Mouse (Mus musculus): ENCODE measurements around the gene Oscp1. TPM values are rescaled to one million over a fixed set of nuclear protein-coding genes. Genes with fewer than 3 reads are reported as not detected.
A peak's percentile ranks its signal among the peaks of the same experiment; 100 is the strongest.
"Not testable (repeated sequence)": the region's sequence is repeated elsewhere in the genome, so short reads cannot be mapped to it uniquely, and the experiment has no call there.

The Oscp1 gene
- total RNA-seq, 2 experiments from 2014 or later: 1.2 to 2.0 TPM

GRCm38 (mm10) chr4:126077833-126078232 lies 19.5 kb downstream of the Oscp1 start:
- intact Hi-C loops (cut with DNase I; ENCODE audit: low total_unique reads): no loop called here
- no peak for DNase-seq

DNA sequence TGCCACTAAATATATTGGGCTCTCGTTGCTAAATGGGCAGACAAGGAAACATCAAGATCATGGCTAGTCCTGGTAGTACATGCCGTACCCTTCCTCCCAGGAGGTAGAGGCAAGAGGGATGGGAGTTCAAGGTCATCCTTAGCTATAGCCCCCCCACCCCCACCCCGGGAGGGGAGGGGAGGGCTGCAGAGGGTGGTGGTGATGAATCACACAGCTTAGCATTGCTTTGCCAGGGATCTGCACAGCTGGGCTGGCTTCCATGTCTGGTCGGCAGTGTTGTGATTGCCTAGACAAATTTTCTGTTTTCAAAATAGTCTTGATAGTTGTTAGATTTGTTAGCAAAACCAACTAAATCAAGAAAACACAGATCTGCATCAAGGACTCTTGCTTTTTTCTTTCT lies 20.9 kb downstream of the Oscp1 start:
- intact Hi-C loops (cut with DNase I; ENCODE audit: low total_unique reads): no loop called here
- peak; percentile 44 for DNase-seq

GRCm38 (mm10) chr4:126081601-126082000 lies 23.2 kb downstream of the Oscp1 start:
- intact Hi-C loops (cut with DNase I; ENCODE audit: low total_unique reads): loop anchor here (5.0 kb wide), 1 partner anchor 36 kb away; no protein-coding TSS in a partner anchor
- no peak for DNase-seq

- intact Hi-C loops (cut with DNase I; ENCODE audit: low total_unique reads): loop anchor here (5.0 kb wide), 1 partner anchor 34 kb away; no protein-coding TSS in a partner anchor
Observed at GRCm38 (mm10) chr4:126083021-126083420, 24.7 kb downstream of the Oscp1 start.

DNA sequence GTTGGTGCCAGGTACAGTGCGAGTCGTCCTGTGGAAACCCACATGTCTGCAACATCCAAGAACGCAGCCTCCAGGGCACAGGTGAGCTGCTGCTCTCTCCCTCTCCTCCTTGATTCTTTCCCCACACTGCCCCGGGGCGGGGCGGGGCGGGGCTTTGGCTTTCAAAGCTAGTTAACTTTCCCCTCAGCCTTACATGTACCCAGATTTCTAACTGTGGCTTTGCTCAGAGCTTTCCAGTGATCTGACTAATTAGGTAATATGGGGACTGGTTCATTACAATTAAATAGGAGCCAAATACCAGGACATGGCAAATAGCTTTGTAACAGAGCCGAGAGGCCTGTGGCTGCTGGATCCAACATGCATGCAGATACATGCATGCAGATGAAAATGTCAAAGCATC lies 26.0 kb downstream of the Oscp1 start:
- no peak for DNase-seq
- intact Hi-C loops (cut with DNase I; ENCODE audit: low total_unique reads): loop anchor here (5.0 kb wide), 1 partner anchor 33 kb away; no protein-coding TSS in a partner anchor

More at GRCm38 (mm10) chr4:126083021-126083420, 24.7 kb downstream of the Oscp1 start:
- DNase-seq: no peak

GRCm38 (mm10) chr4:126085996-126086576 lies 27.7 kb downstream of the Oscp1 start:
- intact Hi-C loops (cut with DNase I; ENCODE audit: low total_unique reads): loop anchor here (5.0 kb wide), 1 partner anchor 71 kb away; no protein-coding TSS in a partner anchor
- DNase-seq: peak; percentile 85

GRCm38 (mm10) chr4:126090101-126090847 lies 31.9 kb downstream of the Oscp1 start:
- DNase-seq: no peak
- intact Hi-C loops (cut with DNase I; ENCODE audit: low total_unique reads): no loop called here

- intact Hi-C loops (cut with DNase I; ENCODE audit: low total_unique reads): no loop called here
- DNase-seq: no peak
Observed at GRCm38 (mm10) chr4:126090848-126091124, 32.4 kb downstream of the Oscp1 start.

DNA sequence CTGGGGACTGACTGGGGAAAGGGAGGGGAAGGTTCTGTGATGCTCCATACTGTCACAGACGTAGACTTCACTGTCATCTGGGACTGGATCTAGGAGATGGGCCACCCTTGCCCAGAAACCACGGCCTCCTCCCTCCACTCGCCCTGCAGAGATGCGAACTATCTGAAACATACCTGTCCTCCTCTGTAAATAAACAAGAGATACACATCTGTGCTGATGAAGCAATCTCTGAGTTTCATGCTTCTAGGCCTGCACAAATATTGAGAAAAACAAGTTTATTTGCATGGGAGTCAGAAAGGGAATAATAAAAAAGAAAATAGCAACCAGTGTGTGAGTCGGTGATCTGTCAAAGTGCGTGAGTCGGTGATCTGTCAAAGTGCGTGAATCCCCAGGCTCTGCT lies 33.5 kb downstream of the Oscp1 start:
- no peak for DNase-seq
- intact Hi-C loops (cut with DNase I; ENCODE audit: low total_unique reads): no loop called here

DNA sequence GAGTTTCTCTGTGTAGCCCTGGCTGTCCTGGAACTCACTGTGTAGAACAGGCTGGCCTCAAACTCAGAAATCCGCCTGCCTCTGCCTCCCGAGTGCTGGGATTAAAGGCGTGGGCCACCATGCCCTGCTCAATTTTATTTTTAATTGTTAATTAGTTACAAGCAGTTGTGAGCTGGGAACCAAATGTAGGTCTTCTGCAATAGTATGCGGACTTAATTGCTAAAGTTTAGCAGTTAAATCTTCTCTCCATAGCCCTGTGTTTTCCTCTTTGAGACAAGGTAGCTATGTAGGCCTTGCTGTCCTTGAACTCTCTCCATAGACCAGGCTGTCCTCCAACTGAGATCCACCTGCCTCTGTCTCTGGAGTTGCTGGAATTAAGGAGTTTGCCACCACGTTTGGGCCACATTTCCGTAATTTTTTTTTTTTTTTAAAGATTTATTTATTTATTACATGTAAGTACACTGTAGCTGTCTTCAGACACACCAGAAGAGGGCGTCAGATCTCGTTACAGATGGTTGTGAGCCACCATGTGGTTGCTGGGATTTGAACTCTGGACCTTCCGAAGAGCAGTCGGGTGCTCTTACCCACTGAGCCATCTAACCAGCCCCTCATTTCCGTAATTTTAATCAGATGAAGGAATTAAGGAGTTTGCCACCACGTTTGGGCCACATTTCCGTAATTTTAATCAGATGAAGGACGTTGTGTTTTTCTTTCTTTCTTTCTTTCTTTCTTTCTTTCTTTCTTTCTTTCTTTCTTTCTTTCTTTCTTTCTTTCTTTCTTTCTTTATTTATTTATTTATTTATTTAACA lies 37.5 kb downstream of the Oscp1 start:
- DNase-seq; intact Hi-C loops (cut with DNase I; ENCODE audit: low total_unique reads): not testable (repeated sequence)

DNA sequence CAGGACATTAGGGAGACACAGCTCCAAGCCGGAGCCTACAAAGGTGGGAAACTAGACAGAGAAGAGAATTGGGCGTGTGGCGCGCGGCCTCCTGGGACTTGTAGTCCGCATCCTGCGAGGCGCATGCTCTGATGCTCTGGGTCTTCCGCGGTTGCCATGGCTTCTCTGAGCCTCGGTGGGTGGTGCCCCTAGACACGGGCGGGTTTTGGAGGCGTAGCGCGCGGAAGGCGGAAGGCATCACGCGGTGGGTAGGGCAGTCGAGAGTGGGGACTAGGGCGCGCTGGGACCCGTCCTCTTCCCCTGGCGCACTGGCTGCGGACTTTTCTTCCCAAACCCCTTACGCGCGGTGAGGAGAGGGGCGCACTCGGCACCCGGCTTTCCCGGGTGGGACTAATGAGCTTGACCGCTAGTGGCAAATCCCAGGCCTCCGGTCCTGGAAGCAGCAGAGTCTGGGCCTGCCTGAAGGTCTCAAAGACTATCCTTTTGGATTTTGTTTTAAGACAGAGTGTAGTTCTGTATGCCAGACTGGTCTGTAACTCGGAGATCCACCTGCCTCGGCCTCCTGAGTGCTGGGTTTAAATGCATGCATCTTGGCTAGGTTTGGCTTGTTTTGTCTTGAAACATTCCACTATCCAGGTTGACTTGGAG lies 38.2 kb downstream of the Oscp1 start, which contains the start of gene Lsm10:
Gene Lsm10, plus strand, starts transcription at position 160 of the 648 bp plus-strand sequence.
- intact Hi-C loops (cut with DNase I; ENCODE audit: low total_unique reads): no loop called here
- DNase-seq: peak; percentile 94

- no peak for DNase-seq
- intact Hi-C loops (cut with DNase I; ENCODE audit: low total_unique reads): no loop called here
Observed at GRCm38 (mm10) chr4:126097711-126098253, 39.4 kb downstream of the Oscp1 start.

GRCm38 (mm10) chr4:126099365-126099764 lies 41.0 kb downstream of the Oscp1 start:
- intact Hi-C loops (cut with DNase I; ENCODE audit: low total_unique reads): no loop called here
- DNase-seq: no peak

- intact Hi-C loops (cut with DNase I; ENCODE audit: low total_unique reads): no loop called here
- DNase-seq: no peak
Observed at GRCm38 (mm10) chr4:126100764-126101163, 42.4 kb downstream of the Oscp1 start.

DNA sequence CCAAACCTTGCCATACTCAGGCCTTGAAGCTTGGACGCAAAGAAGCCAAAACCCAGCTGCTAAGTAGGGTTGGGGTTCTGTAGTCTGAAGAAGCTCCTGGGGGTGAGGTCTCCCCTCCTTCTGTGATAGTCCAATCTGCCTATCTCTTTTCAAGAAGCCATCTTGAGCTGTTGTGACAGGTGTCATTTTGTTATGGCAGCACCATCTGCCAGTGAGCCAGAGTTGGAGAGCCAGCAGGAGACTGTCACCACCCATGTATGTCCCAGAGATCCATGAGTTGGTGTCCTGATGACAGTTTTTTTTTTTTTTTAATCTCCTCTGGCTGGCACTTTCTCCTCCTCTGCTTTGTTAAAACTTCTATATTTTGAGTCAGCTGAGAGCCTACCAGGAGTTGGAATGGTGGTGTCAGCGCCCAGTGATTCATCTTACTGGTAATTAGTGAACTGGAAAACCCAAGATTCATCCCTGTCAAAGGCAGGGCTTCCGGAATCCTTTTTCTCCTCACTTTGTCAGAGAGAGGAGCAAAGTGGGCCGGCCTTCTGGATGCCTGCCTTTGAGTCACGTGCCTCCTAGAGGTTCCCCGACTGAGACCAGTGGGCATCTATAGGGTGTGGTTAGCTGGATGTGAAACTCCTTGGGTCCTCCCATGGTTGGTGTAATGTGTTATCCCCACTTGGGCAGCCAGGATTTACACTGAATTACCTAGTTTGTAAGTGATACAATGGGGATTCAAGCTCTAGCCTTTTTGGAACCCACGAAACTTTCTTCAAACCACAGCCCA lies 43.9 kb downstream of the Oscp1 start:
- no peak for DNase-seq
- intact Hi-C loops (cut with DNase I; ENCODE audit: low total_unique reads): no loop called here

- intact Hi-C loops (cut with DNase I; ENCODE audit: low total_unique reads): no loop called here
- DNase-seq: peak; percentile 90
Observed at GRCm38 (mm10) chr4:126103057-126103581, 44.8 kb downstream of the Oscp1 start.

DNA sequence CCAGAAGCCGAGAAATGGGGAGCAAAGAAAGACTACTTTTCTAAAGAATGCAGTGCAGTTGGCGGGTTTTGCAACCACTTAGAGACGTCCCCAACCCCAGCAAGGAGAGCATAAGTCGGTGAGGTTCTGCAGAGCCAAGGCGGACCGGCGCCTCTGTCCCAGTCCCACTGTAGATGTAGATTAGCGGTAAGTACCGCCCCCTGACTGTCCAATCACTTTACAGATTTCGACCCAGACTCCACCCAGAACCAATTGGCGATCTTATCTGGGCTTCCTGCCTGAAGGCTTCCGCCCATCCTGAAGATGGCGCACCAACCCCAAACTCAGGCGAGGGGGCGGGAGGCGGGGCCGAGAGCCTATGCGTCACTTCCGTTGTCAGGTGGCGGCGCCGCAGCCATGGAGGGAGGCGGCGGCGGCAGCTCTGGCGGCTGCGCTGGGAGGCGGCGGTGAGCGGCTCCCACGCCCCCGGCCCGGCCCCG lies 45.3 kb downstream of the Oscp1 start, which contains the start of gene Stk40:
Gene Stk40, plus strand, starts transcription at position 368 of the 479 bp plus-strand sequence.
- intact Hi-C loops (cut with DNase I; ENCODE audit: low total_unique reads): no loop called here
- peak; percentile 96 for DNase-seq

All from gastrocnemius, postnatal 14 days (tissue).